Mouse (Mus musculus): ENCODE measurements around the gene Orai3. TPM values are rescaled to one million over a fixed set of nuclear protein-coding genes. Genes with fewer than 3 reads are reported as not detected.
"Not testable (repeated sequence)": the region's sequence is repeated elsewhere in the genome, so short reads cannot be mapped to it uniquely, and the experiment has no call there.

Orai3 gene
- polyA plus RNA-seq, 1 experiment from 2014 or later: 30.7 TPM

DNA sequence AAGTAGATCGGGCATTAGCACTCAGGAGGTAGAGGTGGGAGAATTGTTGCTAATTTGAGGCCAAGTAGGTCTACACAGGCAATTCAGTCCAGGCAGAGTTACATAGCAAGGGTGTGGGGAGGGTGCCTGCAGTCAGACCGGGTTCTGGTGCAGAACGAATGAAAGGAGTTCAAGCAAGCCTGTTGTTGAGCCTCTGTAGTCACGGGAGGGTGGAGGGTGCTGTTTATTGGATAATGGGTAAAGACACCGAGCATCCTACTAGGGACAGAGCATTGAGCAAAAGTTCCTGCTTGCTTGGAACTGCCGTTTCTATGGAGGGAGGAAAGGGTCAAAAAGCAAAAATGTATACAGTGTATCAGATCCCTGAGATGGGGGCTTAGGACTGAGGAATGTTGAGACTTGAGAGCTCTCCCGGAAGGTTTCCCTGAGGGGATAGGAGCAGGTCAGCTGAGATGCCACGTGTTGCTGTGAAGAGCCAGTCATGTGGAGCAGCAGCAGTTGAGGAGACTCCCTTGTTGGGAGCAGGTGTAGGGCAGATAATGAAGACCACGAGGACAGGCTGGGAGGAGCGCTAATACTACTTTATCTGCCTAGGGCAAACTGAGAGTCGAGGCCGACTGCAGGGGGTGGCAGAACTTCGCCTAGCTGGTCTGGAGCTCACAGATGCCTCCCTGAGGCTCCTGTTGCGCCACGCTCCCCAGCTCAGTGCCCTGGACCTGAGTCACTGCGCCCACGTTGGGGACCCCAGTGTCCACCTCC, 2.6 kb upstream of the Orai3 start:
- ATAC-seq (ENCODE audit: borderline replicate concordance, extremely low read depth, low FRiP score, low TSS enrichment): no peak
- Histone ChIP-seq H3K36me3 (peaks cover 52% of the 10 kb centered on the region), H3K4me3 (no peak overlapping the region), H3K4me2 (no peak overlapping the region), H3K9ac (no peak overlapping the region), H3K4me1 (peaks cover 19% of the 10 kb centered on the region), H3K27me3 (no peaks in the 10 kb centered on the region), H3K27ac (no peak overlapping the region), H3K9me3 (no peaks in the 10 kb centered on the region)
- 77% methylated on average over 17 of the region's 17 CpGs for WGBS

DNA sequence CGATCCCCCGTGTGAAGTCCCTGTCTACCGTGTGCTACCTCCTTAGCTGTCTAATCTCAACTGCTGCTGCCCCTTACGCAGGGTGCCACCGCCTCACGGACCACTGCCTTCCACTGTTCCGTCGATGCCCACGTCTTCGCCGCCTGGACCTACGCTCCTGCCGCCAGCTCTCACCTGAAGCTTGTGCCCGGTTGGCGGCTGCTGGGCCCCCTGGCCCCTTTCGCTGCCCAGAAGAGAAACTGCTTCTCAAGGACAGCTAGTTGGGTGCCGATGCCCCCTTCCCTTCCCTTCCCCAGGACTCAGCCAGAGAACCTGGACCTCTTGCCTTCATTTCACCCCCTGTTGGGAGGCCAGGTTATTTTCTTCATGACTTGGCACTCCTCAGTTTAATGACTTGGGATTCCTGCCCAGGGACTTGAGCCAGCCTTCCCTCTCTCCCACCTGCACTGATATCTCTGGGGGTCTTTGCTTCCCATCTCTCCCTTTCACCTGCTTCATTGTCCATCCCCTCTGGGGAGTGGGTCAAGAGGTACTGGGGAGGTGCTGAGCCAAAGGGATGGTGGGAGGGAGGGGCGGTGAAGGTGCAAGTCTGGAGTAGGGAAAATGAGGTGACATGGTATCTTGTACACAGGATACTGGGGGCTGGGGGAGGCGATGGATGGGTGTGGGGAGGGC, 1.8 kb upstream of the Orai3 start:
- H3K36me3 ChIP-seq: peaks cover 47% of the 10 kb centered on the region
- H3K27me3 ChIP-seq: no peaks in the 10 kb centered on the region
- WGBS: 91% methylated on average over 19 of the region's 19 CpGs
- H3K4me1 ChIP-seq: peaks cover 19% of the 10 kb centered on the region
- no peak for ATAC-seq (ENCODE audit: borderline replicate concordance, extremely low read depth, low FRiP score, low TSS enrichment)
- H3K9ac ChIP-seq: no peak overlapping the region
- H3K4me3 ChIP-seq: no peak overlapping the region
- no peak overlapping the region for H3K4me2 ChIP-seq
- H3K27ac ChIP-seq: peak overlapping the region; percentile 24
- no peaks in the 10 kb centered on the region for H3K9me3 ChIP-seq

DNA sequence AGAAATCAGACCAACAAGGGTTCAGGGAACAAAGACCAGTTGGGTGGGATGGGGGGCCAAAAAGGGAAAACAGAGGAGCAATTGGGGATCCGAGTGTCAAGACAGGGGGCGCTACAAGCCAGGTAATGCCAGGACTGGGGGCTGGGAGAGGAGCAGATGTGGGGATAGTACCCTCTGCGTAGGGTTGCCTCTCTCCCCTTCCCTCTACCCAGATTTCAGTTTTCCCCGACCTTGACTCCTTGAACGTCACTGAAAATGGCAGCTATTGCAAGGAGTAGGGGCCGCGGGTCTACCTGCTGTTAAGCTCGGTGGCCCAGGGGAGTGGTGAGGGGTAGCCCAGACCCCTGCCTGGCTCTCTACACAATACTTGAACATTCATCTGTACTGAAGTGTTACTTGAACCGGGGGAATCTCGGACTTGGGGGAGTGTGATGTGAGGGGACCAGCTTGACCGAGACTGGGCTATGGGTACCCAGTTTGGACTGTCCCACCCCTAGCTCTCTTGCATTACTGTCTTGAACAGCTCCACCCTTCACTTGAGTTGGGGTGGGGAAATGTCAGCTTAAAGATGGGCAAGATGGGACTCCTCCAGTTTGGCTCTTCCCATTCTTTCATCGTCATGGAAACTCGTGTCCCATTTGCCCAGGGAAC, 1.1 kb upstream of the Orai3 start:
- peak overlapping the region; percentile 24 for H3K27ac ChIP-seq
- peak; percentile 63; the same call in 1 of the 2 replicates for ATAC-seq (ENCODE audit: borderline replicate concordance, extremely low read depth, low FRiP score, low TSS enrichment)
- 42% methylated on average over 13 of the region's 13 CpGs for WGBS
- H3K36me3 ChIP-seq: peaks cover 43% of the 10 kb centered on the region
- peaks cover 19% of the 10 kb centered on the region for H3K4me1 ChIP-seq
- no peaks in the 10 kb centered on the region for H3K9me3 ChIP-seq
- peak overlapping the region; percentile 92; the same call in 1 of the 2 replicates for H3K4me2 ChIP-seq
- H3K27me3 ChIP-seq: no peaks in the 10 kb centered on the region
- H3K9ac ChIP-seq: no peak overlapping the region
- H3K4me3 ChIP-seq: peak overlapping the region; percentile 74; the same call in 1 of the 2 replicates

DNA sequence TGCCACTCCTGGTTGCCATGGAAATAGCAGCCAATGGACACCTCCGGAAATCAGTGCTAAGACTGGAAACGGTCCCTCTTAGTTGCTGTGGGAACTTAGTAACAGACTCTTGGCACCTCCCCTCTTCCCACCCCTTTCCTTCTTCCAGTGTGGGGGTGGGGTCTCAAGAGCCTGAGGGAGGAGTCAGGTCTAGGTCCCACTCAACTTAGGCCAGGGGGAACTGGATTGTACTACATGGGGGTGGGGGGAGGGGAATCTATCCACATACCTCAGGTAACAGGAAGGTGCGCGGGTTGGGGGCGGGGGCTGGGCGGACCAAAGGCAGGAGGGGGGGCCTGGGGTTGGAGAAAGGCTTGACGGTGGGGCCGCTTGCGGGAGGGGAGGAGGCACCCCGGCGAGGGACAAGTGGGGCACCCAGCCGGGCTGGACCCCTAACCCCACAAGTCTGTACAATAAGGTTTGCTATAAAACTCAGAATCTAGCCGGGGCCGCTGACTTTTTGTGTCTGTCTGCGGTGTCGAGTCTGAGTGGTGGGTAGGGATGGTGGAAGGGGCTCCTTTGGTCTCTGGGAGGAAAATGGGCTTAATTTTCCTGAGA, 520 bp upstream of the Orai3 start:
- ATAC-seq (ENCODE audit: borderline replicate concordance, extremely low read depth, low FRiP score, low TSS enrichment): peak; percentile 89
- Histone ChIP-seq H3K27ac (peak overlapping the region; percentile 97), H3K36me3 (peaks cover 38% of the 10 kb centered on the region), H3K9ac (peak overlapping the region; percentile 94), H3K4me2 (peak overlapping the region; percentile 92), H3K9me3 (no peaks in the 10 kb centered on the region), H3K27me3 (no peaks in the 10 kb centered on the region), H3K4me1 (peaks cover 19% of the 10 kb centered on the region), H3K4me3 (peak overlapping the region; percentile 74)
- under 1% methylated on average over 16 of the region's 16 CpGs for WGBS

DNA sequence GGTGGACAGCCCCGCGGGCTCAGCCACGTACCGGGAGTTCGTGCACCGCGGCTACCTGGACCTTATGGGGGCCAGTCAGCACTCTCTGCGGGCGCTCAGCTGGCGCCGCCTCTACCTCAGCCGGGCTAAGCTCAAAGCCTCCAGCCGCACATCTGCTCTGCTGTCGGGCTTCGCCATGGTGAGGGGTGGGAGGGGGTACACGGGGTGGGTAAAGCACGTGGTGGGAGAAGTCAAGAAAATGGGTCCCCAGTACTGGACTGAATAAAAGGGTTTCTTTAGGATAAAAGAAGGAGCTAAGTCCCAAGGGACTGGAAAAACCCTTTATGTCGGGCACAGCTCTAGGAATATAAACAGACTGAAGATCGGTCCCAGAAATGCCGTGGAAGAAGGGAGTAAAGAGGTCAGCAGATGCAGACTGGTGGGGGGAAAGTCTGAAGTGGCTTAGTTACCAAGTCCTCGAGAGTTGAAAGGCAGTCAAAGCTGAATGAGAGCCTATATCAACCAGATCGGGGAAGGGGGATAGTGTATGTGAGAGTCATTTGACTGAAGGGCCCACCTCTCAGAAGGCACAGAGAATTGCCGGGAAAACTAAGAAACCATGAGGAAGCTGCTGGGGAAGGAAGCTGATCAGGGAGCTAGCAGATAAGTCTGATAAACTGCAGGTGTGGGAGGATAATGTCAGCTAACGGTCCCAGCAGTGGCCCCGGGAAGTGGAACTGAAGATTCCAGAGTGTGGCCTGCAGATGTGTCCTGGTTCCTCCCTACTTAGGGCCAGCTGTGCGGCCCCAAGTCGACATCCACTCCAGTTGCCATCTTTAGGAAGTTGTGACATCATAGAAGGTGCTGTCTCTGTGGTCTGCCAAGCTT, 657 bp downstream of the Orai3 start:
- H3K4me1 ChIP-seq: peaks cover 19% of the 10 kb centered on the region
- no peaks in the 10 kb centered on the region for H3K27me3 ChIP-seq
- peak overlapping the region; percentile 92 for H3K4me2 ChIP-seq
- H3K9ac ChIP-seq: peak overlapping the region; percentile 94
- H3K27ac ChIP-seq: peak overlapping the region; percentile 97
- WGBS: 2% methylated on average over 27 of the region's 27 CpGs
- peak; percentile 17; the same call in 1 of the 2 replicates for ATAC-seq (ENCODE audit: borderline replicate concordance, extremely low read depth, low FRiP score, low TSS enrichment)
- peak overlapping the region; percentile 74 for H3K4me3 ChIP-seq
- peaks cover 26% of the 10 kb centered on the region for H3K36me3 ChIP-seq
- H3K9me3 ChIP-seq: no peaks in the 10 kb centered on the region

DNA sequence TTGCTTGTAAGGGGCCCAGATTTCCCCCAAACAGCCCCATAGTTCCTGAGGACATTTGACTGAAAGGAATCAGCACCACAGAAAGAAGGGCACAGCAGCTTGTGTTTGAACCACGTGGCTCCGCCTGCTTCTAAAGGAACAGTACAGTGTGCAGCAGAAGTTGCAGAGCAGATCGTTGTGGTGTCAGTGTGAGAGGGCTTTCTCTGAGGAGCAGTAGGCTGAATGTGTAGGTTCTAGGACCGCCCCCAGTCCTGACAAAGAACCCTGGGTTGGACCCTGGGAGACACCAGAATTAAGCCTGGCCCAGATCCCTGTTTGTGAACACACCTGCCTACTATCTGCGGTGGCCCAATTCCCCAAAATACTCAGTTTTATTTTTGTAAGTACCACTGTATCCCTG, 1.6 kb downstream of the Orai3 start:
- Histone ChIP-seq H3K27ac (no peak overlapping the region), H3K4me2 (peak overlapping the region; percentile 92), H3K27me3 (no peaks in the 10 kb centered on the region), H3K4me3 (peak overlapping the region; percentile 74), H3K9ac (0 out of 2 replicates have a peak overlapping the region, but pooled peaks have one; percentile 94), H3K4me1 (peaks cover 24% of the 10 kb centered on the region), H3K36me3 (peaks cover 16% of the 10 kb centered on the region), H3K9me3 (no peaks in the 10 kb centered on the region)
- 58% methylated on average over 5 of the region's 5 CpGs for WGBS
- no peak for ATAC-seq (ENCODE audit: borderline replicate concordance, extremely low read depth, low FRiP score, low TSS enrichment)

DNA sequence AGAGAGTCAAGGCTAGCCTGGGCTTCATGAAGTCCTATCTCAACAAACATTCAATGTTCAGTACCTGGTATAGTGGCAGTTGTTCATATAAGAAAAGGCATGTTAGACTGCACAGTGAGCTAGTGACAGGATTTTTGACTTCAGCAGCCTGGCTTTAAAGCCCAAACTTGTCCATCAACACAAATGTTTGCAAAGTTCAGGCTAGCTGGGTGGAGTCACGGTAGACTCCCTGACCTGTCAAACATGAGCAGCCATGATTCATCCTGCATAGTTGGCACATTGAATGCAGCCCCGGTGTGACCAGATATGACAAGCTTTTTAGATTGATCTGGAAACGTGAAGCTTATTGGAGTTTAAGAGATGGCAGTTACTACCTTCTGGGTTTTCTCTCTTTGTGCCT, 2.5 kb downstream of the Orai3 start:
- Histone ChIP-seq H3K27me3 (no peaks in the 10 kb centered on the region), H3K4me2 (no peak overlapping the region), H3K9ac (no peak overlapping the region), H3K4me3 (no peak overlapping the region), H3K4me1 (peaks cover 24% of the 10 kb centered on the region), H3K27ac (no peak overlapping the region), H3K9me3 (no peaks in the 10 kb centered on the region), H3K36me3 (peaks cover 10% of the 10 kb centered on the region)
- 58% methylated on average over 3 of the region's 3 CpGs for WGBS
- ATAC-seq (ENCODE audit: borderline replicate concordance, extremely low read depth, low FRiP score, low TSS enrichment): no peak

DNA sequence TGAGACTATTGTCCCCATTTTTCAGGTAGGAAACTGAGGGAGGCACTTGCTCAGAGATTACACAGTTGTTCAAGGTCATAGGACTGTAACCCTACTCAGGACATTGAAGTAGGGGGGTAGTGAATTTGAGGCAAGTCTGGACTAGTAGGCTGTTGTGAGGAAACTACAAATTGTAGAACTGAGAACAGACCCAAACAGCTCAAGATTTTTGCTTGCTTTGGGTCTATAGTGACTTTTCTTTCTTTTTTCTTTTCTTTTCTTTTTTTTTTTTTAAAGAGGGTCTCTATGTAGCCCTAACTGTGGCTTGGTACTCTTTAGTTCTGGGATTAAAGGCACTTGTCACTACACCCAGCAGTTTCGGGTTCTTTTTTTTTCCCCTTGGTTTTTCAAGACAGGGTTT, 2.9 kb downstream of the Orai3 start:
- peaks cover 24% of the 10 kb centered on the region for H3K4me1 ChIP-seq
- ATAC-seq (ENCODE audit: borderline replicate concordance, extremely low read depth, low FRiP score, low TSS enrichment): no peak
- no peak overlapping the region for H3K4me2 ChIP-seq
- no peak overlapping the region for H3K9ac ChIP-seq
- WGBS: 90% methylated on average over 1 of the region's 1 CpGs
- no peak overlapping the region for H3K27ac ChIP-seq
- no peaks in the 10 kb centered on the region for H3K27me3 ChIP-seq
- peaks cover 6% of the 10 kb centered on the region; the same call in 1 of the 2 replicates for H3K36me3 ChIP-seq
- no peaks in the 10 kb centered on the region for H3K9me3 ChIP-seq
- no peak overlapping the region for H3K4me3 ChIP-seq

DNA sequence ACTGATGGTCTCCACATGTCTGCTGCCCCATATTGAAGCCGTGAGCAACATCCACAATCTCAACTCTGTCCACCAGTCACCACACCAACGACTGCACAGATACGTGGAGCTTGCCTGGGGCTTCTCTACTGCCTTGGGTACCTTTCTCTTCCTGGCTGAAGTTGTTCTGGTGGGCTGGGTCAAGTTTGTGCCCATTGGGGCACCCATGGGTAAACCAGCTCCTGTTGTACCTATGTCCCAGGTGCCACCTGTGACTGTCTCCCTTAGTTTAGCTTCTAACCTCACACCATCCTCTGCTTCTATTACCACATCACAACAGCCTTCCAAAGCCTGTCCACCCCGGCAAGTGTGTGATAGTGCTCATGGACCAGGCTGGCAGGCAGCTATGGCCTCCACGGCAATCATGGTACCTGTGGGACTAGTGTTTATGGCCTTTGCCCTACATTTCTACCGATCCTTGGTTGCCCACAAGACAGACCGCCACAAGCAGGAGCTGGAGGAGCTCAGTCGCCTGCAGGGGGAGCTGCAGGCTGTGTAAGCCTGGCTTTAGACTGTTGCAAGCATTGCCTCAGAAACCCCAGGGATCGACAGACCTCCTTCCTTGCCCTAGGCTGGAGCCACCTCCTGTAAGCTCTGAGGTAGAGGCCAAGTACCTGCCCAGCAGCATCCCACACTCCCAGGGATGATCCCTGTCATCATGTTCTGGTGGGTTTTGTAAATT, 4.2 kb downstream of the Orai3 start:
- H3K4me3 ChIP-seq: no peak overlapping the region
- H3K27ac ChIP-seq: no peak overlapping the region
- no peaks in the 10 kb centered on the region for H3K9me3 ChIP-seq
- no peak for ATAC-seq (ENCODE audit: borderline replicate concordance, extremely low read depth, low FRiP score, low TSS enrichment)
- H3K4me2 ChIP-seq: no peak overlapping the region
- peaks cover 27% of the 10 kb centered on the region for H3K4me1 ChIP-seq
- no peaks in the 10 kb centered on the region for H3K27me3 ChIP-seq
- H3K36me3 ChIP-seq: 0 out of 2 replicates have a peak, but pooled peaks cover 2% of the 10 kb centered on the region
- H3K9ac ChIP-seq: no peak overlapping the region
- 40% methylated on average over 9 of the region's 9 CpGs for whole genome bisulfite sequencing

DNA sequence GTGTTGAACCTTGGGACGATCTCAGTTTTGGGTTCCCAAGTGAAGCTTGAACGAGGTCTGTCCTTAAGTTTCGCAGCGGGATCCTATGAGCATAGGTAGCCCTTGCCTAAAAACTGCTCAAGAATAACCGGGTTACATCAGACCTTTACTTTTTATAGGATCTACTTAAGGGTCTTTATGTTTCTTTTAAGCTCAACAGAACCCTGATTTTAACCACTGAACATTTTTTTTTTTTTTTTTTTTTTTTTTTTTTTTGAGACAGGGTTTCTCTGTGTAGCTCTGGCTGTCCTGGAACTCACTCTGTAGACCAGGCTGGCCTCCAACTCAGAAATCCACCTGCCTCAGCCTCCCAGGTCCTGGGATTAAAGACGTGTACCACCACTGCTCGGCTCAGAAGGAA, 6.2 kb downstream of the Orai3 start:
- ATAC-seq (ENCODE audit: borderline replicate concordance, extremely low read depth, low FRiP score, low TSS enrichment); H3K27me3 ChIP-seq; H3K9me3 ChIP-seq: not testable (repeated sequence)
- Histone ChIP-seq H3K36me3 (peaks cover 18% of the 10 kb centered on the region), H3K4me2 (peak overlapping the region; percentile 74), H3K27ac (peak overlapping the region; percentile 99; the same call in 1 of the 2 replicates), H3K9ac (peak overlapping the region; percentile 90), H3K4me1 (peaks cover 21% of the 10 kb centered on the region), H3K4me3 (peak overlapping the region; percentile 93)
- WGBS: 68% methylated on average over 7 of the region's 7 CpGs
